Mouse (Mus musculus): ENCODE data around the gene Ikzf2. TPM values are rescaled to one million over a fixed set of nuclear protein-coding genes. Genes with fewer than 3 reads are reported as not detected.

The Ikzf2 gene
- polyA plus RNA-seq (2012; rRNA removed) = 0.35 and 0.38 TPM in 2 replicates

DNA sequence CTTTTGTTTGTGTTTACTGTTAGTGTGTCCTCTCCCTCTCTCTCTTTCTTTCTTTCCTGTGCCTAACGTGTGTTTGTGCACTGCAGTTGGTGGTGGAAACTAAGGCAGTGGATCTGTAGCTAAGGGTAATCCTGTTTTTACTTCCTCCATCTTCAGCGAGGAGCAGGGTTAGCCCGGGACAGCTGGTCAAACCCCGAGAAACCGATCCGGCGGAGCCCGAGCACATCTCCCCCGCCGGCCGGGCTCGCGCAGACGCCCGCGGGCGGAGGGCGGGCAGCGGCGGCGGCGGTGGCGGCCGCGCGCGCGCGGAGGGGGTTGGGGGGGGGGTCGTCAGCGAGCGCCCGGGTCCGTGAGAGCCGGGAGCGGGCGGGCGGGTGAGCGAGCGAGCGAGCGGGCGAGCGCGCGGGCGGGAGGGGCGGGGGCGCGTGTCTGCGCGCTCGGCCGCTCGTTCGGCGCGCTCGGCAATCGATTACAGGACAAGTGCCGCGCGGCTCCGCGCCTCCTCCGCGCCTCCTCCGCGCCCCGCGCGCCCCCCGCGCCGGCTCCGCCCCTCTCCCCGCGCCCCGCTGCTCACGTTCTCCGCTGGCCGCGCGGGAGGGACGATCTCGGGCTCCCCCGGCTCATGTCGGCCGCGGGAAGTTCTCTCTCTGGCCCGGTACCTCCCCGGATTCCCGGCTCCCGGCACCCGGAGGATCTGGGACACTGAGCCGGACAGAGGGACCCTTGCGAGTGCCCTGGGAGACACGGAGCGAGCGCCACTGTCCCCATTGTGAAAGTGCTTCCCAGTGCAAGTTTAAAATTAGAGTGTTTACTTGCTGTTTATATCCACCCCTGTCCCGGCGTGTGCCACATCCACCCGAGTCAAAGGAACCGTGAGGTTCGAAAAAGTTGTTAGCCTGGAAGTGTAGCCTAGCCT is at the start of gene Ikzf2:
Gene Ikzf2, minus strand, starts transcription at position 170 of the 916 bp plus-strand sequence.

Other genes starting within 250 kb of the Ikzf2 start
- gene Spag16, start 139.7 kb upstream of the Ikzf2 start, polyA plus RNA-seq (2012; rRNA removed) = 0.01 TPM in 2 replicates